Mouse (Mus musculus): ENCODE results near the gene Gm20388.

Gene Gm20388

DNA sequence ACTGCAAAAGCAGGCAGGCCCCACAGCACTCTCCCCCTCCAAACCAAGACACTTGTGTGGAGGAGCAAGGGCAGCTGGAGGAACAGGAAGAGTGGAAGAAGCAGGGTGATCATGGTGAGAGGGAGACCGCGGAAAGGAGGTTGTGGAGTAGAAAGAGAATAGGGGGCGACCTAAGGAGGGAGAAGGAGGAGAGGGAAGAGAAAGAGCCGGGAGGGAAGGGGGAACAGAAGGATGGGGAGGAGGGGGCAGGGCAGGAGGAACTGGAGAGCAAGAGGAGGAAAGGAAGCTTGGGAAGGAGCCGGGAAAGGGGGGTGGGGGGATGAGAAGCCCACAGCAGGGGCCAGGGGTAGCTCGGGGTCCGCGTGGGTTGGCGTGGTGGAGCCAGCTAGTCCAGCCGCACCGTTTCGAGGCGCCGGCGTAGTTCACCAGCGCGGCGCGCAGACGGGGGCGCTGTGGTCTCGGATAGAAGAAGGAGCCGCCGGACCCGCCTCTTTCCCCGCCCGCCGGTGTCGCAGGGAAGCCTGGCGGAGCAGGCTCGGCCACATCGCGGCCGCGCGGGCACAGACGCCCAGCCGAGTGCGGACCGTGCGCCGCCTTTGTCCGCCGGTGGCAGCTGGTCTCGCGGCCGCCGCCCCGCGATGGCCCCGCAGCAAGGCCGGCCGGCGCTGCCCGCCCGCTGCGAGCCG, 3742.8 kb downstream of the Gm20388 start, which contains the start of gene Rhou:
Gene Rhou (plus strand): TSS at position 622 of the 686 bp plus-strand sequence.
- peak; percentile 84 for DNase-seq (ENCODE audit: low spot score)

DNA sequence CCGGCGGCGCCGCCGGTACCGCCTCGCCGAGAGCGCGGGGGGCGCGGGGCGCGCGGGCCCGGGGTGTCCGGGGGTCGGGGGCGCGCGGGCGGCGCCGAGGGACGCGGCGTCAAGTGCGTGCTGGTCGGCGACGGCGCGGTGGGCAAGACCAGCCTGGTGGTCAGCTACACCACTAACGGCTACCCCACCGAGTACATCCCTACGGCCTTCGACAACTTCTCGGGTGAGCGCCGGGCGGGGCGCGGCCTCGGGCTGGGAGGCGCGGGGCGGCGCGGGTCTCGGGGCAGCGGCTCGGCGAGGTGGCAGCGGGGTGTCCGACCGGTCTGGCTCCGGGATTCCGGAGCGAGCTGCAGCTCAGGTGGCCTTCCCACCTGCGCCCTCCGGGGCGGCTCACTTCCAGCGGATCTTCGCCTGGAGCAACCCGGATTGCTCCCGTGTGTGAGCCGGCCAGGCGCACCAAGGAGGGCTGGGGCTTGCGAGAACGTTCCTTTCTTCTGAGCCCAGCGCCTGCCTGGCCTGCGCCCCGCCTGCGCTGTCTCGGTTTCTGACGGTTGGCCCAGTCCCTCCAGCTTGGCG, 3743.4 kb downstream of the Gm20388 start:
- no peak for DNase-seq (ENCODE audit: low spot score)

DNA sequence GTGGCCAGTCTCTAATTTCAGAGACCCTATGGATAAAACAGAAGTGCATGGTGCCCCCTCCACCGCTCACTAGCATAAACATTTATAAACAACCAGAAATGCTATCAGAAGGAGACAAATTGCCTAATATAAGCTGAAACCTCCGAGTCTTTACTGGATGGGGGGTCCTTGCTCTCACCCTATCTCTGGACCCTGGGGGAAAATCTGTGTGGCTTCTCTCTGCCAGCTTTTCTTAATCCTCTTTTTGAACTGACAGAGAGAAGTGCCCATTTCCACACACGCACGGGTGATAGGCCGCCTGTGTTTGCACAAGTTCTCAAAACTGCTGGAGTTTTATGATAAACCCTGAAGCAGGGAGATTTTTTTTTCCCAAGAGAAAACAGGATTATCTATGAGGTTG, 3744.1 kb downstream of the Gm20388 start:
- no peak for DNase-seq (ENCODE audit: low spot score)

DNA sequence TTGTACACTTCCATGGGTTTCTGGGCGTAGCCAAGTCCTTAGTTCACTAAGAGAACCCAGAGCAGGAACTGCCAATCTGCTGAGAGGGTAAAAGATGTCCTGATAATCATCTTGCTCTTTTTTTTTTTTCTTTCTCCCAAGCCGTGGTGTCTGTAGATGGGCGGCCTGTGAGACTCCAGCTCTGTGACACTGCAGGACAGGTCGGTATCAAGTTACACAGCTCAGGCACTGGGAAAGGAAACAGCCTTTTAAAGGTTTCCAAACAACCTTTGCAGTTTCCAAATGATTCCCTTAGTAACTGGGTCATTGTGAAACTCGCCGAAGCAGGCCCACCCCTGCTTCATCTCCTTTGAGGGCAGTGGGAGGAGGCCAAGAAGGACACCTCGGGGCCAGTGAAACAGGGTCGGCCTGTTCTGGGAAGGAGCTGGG, 3744.7 kb downstream of the Gm20388 start:
- peak; percentile 59 for DNase-seq (ENCODE audit: low spot score)

DNA sequence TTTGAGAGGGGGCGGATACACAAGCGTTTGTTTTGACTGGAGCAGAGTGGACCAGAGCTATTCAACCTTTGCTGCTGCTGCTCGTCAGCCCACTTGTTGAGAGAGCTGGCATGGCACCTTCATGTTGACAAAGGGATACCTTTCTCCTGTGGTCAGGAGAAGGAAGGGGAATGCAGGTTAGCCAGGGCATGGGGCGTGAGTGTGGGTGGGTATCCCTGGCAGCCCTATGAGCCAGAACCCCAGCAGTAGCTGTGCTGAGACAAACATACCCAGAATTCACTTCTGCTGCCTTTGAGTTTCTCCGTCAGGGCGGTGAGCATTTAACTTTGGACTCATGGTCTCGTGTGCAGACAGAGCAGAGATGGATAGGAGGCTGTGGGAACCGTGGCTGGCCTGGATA, 3747.2 kb downstream of the Gm20388 start:
- no peak for DNase-seq (ENCODE audit: low spot score)

DNA sequence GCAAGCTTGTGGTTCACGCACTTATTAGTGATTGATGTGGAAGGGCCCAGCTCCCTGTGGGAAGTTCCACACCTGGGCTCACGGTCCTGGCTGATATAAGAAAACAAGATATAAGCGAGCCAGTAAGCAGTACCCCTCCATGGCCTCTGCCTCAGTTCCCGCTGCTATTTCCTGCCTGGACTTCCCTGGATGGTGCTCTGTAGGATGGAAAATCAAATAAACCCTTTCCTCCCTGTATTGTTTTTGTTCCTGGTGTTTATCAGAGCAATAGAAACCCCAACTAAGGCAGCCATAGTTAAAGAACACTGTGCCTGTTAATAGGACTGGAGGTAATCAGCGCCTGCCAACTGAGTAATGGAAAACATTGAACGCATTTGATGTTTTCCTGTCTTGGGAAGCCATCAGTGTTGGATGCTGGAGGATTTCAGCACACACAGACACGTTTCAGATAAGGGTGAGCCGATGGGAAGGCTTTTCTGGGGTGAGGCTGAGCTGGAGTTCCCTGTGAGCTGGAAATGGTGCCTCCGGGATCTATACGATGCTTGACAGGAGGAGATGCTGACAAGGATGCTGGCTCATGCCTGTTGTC, 3748.9 kb downstream of the Gm20388 start:
- DNase-seq (ENCODE audit: low spot score), result peak; percentile 16

DNA sequence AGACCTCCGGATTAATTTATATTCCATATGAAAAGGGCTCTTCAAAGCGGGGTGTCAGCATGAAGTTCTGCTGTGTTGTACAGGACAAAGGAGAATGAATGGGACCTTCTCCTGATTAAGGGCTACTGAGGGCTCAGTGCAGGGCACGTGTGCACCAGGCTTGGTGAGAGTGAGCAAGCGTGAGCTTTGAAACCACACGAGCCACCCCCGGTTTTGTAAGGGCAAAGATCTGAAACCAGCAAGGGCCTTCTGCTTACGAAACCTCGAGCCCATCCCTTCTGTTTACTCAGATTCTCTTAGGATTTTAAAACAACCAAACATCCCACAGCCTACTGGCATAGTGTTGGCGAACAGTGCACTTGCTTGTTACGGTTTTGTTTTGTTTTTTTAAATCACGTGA, 3750.9 kb downstream of the Gm20388 start:
- DNase-seq (ENCODE audit: low spot score), result peak; percentile 21

DNA sequence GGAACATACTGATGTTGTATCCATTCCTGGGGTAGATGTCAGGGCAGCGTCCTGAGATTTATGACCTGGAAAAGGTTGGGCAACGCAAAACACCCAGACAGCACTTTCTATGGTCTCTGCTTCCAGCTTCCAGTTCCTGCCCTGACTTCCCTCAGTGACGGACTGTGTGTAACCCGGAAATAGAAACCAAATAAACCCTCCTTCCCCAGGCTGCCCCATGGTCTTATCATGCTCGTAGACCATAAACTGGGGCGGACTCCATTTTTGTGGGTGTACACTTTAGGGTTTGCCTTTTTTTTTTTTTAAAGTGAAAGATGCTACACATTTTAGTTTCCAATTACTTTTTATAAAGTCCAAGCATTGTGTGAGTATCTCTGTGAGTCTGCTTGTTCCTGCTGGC, 3754.9 kb downstream of the Gm20388 start:
- peak; percentile 16 for DNase-seq (ENCODE audit: low spot score)

DNA sequence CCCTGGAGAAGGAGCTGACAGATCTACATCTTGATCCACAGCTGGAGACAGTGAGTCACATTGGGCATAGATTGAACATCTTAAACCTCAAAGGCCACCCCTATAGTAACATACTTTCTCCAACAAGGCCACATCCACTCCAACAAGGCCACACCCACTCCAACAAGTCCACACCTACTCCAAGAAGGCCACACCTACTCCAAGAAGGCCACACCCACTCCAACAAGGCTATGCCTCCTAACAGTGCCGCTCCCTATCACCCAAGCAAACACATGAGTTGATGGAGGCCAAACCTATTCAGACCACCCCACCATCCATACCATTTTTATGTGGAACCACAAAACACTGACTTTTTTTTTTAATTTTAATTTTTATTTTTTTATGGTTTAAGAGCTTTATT, 3756.2 kb downstream of the Gm20388 start:
- DNase-seq (ENCODE audit: low spot score), result no peak

DNA sequence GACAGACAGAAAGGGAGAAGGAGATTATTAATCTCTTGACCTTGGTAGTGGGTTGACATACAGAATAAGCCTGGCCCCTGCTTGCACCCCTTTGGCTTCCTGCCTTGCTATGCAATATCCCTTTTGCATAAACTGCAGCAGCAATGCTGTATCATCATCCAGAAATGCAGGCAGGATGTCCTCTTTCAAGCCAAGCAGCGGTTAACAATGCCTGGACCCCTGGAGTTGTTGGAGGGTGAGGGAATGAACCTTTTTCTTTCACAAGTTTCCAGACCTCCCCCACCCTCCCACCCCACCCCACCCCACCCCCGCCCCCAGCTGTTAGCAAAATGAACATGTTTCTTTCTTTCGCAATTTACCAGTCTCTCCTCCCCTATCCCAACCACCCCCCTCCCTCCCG, 3758.0 kb downstream of the Gm20388 start:
- DNase-seq (ENCODE audit: low spot score), result no peak

DNA sequence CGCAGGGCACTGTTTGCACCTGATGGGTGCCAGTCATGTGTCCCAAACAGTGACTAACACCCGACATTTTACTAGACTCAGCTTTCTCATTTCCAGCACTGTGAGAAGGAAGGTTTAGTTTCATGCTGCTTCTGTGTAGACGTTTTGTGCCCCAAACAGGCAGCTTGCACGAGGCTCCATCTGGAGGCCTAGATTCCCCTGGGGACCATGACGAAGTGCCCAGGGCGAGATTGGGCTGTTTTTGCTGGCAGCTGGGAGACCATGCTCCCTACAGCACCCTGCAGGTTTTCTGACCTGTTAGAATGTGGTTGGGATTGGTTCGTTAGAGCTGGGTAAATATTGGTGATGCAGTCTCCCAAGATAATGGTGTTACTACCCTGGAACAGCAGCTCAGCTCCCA, 3760.1 kb downstream of the Gm20388 start:
- DNase-seq (ENCODE audit: low spot score), result no peak

DNA sequence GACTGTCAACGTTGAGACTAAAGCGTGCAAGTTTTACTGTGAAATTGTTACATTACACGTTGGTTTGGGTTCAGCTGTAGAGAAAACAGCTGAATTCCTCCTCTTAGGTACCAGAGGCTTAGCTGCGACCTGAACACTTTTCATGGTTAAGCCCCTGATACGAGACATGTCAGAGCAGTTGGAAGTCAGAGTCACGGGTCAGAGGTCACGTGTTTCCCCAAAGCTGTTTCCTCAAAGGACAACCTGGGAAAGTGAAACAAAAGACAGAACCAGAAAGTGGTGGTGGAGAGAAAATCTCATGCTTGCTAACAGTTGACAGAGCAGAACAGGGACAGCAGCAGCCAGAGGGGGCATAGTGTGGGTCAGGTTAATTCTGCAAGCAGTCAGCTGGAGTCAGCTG, 3760.8 kb downstream of the Gm20388 start:
- DNase-seq (ENCODE audit: low spot score), result no peak

DNA sequence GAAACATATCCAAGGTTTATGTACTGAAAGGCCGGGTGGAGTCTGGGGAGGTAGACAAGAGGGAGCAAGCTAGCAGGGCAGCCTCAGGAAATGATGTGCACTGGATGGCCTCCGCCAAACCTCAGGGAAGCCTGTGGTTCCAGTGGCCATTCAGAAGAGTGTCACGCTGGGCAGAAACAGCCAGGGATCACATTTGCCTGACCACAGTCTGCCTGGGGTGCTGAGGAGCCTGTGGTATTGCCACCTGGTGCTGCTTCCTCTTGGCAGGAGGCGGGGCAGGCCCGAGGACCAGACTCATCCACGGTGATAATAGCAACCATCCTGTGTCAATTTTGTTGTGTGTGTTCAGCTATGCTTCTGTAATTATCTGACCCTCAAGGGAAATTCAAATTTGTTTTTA, 3762.0 kb downstream of the Gm20388 start:
- DNase-seq (ENCODE audit: low spot score), result no peak

DNA sequence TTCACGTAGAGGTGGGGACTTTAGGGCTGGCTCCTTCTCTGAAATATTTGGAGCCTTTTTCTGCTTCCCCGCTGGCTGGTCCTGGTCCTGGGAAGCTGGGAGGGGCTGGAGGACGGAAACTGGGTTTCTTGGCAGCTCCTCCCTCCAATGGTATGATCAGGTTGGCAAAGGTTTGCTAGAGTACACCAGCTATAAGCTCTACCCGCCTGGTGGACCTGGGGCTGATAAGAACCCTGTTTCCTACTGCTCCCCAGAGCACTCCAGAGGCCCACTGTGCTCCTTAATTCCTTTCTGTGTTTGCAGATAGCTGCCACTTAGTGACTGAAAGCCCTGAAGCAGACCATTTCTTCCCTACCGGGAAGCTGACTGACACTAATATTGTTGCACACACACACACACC, 3765.0 kb downstream of the Gm20388 start:
- no peak for DNase-seq (ENCODE audit: low spot score)

DNA sequence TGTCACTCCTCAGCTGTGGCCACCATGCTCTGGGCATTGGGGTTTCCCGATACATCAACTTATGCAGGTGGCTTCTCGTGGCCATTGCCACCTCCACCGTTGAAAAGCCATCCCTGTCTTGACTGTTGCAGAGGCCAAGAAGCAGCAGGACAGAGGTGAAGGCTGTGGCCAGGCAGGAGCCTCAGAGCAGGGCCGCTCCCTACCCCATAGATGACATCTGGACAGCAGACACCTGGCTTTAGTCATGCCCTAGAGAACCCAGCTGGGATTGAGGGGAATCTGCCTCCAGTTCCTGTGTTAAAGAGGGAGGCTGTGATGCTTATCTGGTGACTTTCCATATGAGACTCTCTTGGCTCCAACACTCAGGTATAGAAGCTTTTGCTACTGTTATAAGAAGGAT, 3767.7 kb downstream of the Gm20388 start:
- no peak for DNase-seq (ENCODE audit: low spot score)

DNA sequence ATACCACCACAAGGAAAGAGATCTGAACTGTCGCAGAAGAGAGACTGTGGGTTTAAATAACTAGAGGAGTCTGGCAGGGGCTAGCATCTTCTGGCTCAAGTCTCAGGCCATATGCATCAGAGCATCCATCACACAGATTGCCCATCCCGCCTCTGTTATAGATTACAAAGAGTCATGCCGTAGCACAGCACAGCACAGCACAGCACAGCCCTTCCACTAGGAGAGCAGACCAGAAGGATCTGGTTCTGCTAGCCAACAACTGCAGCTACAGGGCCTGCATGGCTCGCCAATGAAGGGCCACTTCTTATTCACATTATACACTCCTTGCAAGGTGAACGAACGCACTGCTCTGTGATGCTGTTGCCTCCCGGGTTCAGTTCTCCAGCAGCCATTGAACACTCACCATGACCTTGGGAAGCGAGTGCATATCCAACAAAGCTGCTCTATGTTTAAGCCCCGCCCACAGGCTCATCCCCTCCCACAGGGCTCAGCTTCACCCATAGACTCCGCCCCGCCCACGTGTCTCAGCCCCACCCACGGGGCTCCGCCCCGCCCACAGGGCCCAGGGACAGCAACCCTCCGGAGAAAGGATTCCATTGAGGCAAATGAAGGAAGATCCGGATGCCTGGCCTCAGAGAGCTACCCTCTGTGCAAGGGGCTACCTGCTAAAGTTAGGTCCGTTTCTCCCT, 3771.6 kb downstream of the Gm20388 start:
- DNase-seq (ENCODE audit: low spot score), result no peak

DNA sequence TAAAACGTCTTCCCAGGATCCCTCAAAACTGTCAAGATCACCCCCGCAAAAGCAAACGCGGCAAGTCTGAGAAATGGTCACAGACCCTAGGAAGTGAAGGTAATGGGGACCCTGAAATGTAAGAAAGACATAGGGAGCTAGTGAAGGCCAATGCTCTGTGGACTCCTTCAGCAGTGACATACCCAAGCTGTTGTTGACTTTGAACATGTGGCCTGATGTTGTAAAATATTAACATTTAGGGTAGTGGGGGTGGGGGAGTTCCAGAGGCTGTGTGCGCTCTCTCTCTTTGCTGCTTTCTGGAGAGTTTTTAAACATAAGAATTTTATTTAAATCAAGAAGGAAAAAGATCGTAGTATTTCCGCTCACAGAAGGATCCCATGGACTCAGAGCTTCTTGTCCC, 3772.7 kb downstream of the Gm20388 start:
- DNase-seq (ENCODE audit: low spot score), result no peak

DNA sequence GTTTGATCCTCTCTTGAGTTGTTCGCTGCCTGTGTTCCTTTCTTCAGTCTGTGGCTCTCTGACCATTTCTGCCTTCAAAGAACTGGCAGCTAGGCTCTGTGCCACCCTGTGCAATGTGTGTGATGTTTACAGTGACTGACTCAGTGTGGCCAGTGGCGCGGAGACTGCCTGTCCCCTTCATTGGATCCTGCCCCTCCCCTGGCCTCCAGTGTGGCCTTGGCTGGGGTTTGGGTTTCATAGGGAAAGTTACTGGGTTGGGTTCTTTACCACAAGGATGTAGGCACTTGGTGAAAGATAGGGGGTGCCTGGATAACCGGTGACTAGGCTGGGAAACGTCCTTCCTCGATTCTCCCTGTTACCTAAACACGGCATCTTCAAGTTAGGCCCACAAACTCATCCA, 3774.2 kb downstream of the Gm20388 start:
- peak; percentile 38 for DNase-seq (ENCODE audit: low spot score)

DNA sequence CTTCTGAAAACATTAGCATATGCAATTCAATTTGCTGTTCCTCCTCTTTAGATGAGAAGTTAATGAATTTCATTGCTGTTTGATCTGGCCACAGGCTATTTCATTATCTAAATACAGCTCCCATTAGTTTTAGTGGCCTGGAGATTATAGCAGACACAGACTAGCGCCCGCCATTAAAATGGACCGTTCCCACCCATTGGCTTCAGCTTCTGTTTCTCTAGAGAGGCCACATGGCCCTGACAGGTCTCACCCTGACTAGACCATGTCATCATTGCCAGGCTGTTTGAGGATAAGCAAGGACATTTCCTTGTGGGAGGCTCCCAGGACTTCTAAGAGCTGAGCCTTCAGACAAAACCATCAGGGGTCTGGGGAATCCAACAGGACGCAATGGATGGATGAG, 3774.8 kb downstream of the Gm20388 start:
- no peak for DNase-seq (ENCODE audit: low spot score)

DNA sequence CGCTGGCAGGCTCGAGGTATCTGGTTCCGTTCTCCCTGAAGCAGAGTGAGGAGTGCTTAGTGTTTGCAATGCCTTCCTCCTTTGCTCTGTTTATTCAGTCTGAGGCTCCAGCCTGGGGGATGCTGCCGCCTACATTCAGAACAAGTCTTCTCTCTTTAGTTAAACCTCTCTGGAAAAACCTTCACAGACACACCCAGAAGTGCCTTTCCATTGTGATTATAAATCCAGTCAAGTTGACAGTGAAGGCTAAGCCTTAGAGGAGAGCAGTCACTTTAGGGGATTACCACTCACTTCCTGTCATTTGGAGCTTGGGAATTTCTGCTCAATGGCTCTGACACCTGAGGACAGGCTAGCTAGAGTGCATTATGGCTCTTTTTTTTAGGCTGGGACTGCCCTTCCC, 3777.2 kb downstream of the Gm20388 start:
- no peak for DNase-seq (ENCODE audit: low spot score)

DNA sequence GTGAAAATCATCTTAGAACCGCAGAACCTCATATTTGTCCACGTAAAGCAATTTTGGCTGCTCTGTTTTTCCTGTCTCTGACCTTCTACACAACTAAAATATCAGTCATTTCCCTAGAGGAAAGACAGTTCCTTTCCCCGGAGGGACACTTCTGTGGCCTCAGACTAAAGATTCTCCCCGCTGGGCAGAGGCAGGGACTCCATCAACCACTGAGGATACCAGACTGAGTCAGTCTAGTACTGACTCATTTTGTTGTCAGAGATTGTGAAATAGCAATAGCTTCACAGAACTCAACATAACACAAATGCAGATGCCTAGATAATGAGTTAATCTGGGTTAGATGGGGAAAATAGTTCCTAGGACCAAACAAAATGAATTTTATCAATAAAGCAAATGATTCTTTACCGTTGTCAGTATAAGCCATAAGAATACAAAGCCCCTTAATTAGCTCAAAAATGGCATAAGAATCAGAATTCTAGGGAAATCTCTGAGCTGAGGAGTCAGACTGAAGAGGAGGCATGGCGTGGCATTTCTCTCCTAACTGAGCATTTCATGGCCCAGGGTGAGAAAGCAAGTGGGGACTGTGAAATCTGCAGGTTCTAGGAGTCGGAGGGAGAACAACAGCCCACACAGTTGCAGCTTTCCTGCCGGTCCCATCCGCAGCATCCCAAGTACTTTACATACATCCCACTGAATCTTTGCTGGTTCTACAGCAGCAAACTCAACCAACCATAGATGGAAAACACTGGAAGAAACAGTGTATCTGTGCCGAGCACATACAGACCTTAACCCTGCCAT, 3781.7 kb downstream of the Gm20388 start:
- DNase-seq (ENCODE audit: low spot score), result peak; percentile 40

DNA sequence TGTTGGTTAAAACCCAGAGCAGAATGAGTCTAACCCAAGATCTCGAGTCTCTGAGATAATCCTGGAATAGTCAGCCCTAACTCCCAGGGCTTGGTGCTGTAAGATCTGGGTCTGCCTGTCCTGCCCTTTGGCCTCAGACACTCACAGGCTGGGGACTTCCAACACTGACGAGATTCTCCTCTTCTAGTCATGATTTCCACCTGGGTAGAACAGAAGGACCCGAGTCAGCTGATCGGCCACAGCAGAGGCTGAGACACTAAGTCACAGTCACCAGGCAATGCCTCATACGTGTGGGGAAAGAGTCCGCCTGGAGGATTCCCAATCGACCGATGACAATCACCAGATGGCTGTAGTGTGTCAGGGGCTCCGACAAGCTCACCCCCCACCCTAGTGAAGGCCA, 3785.5 kb downstream of the Gm20388 start:
- no peak for DNase-seq (ENCODE audit: low spot score)

All from adipocyte (in vitro differentiated cells).